Mouse (Mus musculus) retina, postnatal 1 day (tissue): ENCODE measurements at regions not wholly inside any gene's neighbourhood (a gene's known extent, or its start where the extent isn't known, plus 50 kb on each side); places are given as distances from the start of the nearest gene placed in this dataset.

Experiments used
- DNase-seq: peaks from one replicate; pipeline ENCODE4 v3.0.0-alpha.2; 2012

DNA sequence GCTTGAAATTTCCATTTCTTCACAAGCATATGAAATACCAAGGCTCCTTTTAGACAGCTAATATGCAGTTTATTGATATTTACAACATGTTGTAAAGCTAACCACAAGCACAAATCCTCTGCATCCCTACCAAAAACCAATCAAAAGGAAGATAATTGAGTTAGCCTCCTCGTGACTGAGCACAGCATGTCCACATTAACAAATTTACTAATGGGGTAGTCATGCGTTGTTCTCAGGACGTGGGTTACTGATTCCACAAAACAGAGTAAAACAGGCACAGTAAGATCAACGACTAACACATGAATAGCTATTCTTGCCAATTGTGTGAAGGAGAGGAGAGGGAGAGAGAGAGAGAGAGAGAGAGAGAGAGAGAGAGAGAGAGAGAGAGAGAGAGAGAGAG lies 169.3 kb upstream of the Lyplal1 start:
- DNase-seq = peak; percentile 88

DNA sequence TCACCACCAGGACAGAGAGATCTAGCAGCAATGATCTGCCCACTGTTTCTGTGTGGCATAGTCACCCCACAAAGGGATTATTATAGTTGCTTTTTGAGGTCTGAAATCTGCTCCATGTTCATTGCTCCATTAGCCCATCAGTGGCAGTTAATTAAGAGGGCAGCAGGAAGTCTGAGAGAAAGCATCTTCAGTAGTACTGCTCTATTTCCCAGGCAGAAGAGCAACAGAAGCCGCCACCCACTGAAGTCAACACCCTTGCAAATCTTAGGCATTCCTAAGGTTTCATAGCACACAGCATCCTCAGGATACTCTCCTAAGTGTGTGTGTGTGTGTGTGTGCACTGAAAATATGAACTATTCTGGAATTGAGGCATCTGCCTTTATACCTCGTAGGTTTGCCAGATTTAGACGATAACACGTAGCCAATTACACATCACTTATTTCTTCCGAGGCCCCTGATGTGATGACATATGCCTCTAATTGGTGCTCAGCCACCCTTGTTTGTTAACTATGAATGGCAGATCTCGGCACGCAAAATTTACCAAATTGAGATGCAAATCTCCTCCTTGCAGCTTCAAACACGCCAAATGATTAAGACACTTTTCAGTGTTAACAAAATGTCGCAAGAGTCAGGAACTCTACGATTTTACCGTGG lies 161.0 kb upstream of the Lyplal1 start:
- DNase-seq = peak; percentile 90

DNA sequence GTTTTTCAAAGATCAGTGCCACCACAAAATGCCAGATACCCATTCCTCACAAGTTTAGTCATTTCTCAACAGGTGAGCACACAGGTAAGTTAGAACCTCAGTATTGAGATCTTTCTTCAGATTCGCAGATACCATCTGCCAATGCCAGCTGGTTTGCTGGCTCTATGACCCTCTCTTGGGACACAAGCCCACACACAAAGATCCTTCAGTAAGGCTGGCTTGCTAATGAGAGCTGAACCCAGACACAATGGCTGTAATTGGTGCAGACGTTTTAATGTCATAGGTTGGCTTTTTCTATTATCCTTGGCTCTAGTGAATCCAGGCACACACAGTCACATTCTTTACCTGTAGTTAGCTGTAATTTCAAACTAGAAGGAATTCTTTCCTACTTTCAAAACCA lies 154.3 kb upstream of the Lyplal1 start:
- DNase-seq = peak; percentile 87

DNA sequence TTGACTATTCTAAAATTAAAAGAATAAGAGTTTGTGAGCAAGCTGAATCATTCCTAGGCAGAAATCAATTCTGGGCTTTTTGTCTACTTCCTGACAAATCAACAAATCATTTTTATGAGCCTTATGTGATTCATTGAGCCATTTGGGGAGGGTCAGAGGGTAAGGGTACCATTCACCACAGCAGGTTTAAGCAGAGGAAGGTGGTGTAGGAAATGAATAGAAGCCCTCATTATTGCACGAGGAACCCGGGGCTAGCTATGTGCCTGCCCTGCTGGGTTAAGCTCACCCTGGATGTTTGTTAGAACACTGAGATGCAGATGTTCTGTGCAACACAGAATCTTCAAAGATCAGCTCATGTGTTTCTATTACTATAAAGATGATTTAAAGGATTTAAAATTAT lies 150.2 kb upstream of the Lyplal1 start:
- no peak for DNase-seq

DNA sequence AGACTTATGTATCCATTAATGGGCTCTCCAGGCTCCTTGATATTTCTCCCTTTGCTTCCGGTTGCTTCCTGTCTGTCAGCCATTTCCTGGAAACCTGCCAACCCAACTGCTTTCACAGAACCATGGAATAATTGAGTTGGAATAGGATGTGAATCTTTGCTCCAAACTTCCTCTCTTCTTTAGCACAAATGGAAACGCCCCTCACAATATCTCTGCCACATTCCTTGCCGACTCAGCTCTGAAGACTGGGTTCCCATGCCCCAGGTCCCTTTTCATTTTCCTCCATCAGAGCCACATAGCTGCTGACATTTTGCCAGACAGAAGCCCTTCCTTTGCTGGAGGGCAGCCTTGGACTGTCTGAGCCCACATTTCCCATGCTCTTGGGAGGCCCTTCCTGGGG lies 147.5 kb upstream of the Lyplal1 start:
- DNase-seq = peak; percentile 61

DNA sequence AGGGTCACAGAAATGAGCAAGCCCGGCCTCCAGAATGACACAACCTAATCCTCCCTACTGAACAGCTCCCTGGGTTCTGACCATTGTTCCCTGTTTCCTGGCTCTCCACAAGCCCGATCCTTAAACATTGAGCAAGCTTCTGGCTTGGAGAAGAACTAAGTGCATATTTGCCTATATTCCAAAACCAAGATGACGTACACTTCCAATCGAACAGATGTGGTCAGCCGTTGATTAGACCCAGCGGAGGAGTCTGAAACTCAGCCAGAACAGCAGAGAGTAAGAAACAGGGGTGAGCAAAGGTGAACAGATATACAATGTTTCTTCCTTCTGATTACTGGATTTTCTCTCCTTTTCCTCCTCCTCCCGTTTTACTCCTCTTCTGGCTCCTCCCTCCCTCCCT lies 146.8 kb upstream of the Lyplal1 start:
- DNase-seq = no peak

DNA sequence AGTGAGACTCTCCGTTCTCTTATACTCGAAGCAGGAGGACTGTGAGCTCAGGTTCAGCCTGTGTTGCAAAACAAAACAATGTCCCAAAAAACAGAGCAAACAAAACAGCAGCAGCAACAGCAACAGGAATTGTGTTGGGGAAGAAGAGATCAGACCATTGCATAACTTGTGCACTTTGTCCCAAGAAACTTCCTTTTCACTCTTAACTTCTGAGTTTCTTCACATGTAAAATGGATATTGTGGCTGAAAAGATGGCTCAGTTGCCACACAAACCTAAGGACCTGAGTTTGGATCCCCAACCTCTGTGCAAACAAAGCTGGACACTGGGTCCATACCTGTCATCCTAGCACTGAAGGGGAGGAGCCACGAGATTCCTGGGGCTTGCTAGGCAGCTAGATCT lies 146.1 kb upstream of the Lyplal1 start:
- DNase-seq = no peak

DNA sequence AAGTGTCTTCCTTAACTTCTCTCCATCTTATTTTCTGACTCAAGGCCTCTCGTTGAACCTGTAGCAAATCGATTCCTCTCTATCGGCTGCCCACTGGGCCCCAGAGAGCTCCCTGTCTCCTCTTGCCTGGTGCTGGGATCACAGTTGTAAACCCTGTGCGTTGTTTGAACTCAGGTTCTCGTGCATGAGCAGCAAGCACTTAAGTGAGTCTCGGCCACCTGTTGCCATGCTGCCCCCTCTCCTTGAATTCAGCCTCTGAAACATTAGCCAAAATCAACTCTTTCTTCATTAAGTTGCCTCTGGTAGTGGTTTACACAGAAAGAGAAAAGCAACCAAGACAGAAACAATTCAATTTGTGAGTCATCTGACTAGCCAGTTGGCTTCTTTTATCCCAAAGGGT lies 144.9 kb upstream of the Lyplal1 start:
- no peak for DNase-seq

DNA sequence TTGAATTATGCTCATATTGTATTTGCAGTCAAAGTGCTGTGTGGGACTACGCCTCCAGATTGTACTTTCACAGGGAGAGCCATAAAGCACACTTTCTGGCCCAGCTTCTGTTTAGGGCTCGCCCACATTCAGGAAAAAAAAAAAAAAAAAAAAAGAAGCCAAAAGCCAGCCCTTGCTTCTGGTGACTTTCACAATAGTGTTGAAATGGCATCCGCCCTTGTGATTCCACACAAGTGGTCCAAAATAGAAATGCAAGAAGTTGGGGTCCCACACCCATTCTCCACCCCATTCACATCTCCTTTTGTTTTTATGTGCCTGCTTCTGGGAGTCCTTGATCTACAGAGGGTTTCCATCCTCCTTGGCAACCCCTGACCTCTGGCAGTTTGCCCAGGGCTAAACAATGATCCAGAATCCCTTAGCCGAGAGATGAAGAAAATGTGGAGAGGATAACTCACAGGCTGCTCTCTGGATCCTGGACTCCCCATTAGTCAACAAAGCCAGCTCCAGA lies 144.3 kb upstream of the Lyplal1 start:
- DNase-seq = peak; percentile 89

DNA sequence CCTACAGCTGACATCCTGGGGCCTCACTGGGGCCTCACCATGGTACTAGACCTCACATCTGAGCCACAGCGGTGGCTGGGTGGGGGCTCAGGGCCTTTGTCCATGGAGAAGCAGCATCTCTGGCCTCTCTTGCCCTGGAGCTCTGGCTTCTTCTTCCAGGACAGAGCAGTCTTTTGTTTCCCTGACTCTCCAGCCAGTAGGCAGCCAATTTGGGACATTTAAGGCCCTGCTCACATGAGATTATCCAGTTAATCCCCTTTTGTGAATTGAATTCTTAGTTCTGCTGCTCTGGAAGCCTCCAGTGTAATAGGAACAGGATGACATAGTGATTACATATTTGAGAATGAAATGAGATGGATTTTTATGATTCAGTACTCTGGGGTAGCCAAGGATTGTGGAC lies 140.5 kb upstream of the Lyplal1 start:
- DNase-seq = peak; percentile 75

DNA sequence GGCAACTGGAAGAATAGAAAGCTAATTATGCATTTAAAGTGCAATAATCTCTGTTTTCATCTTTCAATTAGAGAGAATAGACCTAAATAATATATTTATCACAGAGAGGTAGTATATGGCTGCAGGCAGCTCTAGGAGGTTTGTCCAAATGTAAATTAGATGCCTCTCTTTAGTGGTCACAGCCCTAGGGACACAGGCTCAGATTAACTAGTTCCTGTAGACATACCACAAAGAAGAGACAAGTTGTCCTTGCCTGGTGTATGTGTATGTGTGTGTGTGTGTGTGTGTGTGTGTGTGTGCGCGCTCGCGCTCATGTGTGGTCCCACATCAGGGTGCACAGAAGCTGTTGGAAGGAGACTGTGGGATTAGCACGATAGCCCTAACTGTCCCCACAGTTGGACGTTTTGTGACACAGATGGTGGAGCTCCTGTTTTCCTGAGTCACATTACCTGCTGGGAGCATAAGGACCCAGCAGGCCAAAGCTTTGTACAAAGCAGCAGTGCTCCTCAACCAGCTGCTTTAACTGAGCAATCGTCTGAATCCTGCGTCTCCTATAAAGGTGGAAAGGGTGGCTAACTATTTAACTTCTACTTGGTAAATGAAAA lies 138.5 kb upstream of the Lyplal1 start:
- no peak for DNase-seq

DNA sequence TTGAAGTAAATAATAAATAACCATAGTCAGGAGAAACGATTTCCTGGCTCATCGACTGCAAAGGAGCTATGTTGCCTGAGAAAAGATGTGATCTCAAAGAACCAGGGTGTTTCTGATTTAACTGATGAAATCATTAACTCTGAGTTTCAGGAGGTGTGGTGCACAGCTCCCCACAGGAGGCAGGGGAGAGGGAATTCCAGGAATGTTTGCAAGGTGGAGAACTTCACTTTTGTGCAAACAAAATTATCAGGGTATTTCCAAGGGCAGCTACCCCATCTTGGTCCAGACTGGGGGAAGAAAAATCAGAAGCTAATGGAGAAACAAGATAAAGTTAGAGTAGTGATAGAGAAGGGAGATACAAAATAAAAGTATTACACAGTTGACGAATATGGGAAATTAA lies 137.4 kb upstream of the Lyplal1 start:
- no peak for DNase-seq

DNA sequence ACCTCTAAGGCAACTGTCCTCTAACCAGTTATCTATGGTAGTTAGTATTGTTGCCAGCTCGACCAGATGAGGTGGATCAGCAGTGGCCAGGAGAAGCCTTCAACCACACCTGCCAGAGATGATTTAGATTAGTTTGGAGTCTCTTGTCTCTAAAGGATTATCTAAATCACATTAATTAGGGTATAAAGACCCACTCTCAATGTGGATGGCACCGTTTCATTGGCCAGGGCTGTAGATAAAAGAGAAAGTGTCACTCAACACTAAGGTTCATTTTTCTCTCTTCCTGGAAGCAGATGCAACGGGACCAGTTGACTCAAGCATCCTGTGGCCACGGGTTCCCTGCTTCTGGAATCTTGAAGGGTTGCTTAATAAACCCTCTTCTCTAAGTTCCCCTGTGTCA lies 135.4 kb upstream of the Lyplal1 start:
- DNase-seq = peak; percentile 52

DNA sequence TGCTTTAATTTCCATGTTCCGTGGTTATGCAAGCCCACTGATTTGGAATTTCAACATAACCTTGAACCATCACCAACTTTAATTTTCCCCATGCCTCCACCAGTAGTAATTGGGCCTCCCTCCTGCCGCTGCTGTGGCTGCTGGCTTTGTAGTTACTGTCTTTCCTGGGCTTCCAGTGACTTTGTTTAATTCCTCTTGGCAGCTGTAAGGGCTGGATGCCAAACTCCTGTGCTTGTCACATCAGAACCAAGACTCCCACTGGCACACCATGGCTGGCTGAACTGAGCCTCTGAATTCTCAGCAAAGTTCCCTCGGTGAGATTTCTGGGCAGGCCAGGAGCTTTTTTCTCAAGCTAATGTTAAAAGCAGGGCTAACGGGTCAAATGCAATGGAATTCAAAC lies 133.2 kb upstream of the Lyplal1 start:
- DNase-seq = peak; percentile 90

DNA sequence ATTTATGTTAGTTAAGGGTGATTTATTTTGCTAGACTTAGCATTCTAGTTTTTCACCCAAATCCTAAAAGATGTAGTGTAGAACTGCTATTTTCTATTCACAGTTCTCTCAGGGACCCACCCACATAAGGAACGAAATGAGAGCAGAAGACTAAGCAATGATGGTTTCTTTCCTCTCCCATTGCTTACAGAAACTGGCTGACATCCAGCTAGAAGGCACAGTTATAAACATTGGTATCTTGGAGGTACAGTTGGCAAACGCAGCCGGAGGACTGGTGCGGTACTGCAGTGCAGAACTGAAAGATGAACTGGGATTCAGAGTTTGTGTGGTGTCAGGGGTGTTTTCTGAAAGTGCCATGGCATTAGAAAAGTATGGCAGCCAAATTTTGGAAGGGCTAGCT lies 132.1 kb upstream of the Lyplal1 start:
- no peak for DNase-seq

DNA sequence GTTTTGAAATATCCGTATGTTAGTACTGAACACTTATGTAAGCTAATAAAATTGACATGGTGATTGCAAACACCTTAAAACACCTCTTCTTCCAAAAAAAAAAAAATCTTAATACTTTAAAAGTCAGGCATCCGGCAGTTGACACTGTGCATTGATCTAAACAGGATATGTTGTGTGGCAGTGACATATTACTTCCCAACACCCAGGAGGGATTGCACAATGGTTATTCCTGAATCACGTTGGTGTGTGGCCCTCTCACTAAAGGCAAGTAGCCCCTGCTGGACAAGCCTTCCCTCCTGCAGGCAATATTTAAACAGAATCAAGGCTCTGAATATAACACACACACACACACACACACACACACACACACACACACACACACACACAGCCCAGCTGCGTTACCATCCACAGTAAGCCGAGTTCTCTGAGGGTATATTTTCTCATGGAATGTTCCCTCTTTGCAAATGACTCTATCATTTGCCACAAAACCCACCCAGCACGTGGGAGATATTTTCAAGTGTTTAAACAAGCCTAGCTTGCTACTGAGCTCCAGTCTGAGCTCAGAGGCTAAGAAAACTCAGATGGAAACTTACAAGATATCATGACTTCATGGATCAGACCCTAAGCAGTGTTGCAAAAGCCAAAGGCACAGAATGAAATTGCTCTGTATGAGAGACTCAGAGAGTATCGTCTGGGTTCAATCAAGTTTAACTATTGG lies 128.8 kb upstream of the Lyplal1 start:
- no peak for DNase-seq

DNA sequence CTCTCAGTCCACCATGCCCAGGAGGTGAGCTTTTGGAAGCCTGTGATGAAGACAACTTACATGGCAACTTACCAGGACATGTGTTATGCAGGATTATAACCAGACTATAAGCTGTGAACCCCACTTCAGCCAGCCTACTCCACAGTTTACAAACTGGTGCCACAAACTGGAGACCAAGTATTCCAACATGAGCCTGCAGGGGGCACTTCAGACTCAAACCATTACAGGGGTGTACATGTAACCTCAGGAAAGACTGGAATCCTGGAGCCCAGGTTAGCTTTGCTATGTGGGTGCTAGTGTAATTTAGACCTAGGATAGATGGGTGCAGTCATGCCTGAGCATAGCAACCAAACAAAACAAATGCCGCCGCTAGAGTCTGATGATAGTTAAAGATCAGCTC lies 124.0 kb upstream of the Lyplal1 start:
- no peak for DNase-seq

DNA sequence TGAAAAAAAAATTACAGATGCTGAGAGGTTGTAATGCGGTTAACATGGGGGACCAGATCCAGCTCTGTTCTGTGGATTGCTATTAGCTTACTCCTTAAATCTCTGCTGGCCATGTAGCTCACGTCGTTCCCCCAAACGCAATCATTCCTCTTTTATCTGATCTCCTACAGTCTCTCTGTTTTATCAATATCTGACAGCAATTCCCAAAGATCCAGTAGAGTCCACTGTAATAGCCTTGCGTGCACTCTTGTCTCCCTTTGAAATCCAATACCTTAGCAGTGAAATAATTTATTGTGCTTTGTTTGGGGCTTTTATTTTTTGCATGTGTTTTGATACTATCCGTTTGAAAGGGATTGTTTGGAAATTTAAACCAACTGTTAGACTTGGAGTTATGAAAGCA lies 120.4 kb upstream of the Lyplal1 start:
- DNase-seq = no peak

DNA sequence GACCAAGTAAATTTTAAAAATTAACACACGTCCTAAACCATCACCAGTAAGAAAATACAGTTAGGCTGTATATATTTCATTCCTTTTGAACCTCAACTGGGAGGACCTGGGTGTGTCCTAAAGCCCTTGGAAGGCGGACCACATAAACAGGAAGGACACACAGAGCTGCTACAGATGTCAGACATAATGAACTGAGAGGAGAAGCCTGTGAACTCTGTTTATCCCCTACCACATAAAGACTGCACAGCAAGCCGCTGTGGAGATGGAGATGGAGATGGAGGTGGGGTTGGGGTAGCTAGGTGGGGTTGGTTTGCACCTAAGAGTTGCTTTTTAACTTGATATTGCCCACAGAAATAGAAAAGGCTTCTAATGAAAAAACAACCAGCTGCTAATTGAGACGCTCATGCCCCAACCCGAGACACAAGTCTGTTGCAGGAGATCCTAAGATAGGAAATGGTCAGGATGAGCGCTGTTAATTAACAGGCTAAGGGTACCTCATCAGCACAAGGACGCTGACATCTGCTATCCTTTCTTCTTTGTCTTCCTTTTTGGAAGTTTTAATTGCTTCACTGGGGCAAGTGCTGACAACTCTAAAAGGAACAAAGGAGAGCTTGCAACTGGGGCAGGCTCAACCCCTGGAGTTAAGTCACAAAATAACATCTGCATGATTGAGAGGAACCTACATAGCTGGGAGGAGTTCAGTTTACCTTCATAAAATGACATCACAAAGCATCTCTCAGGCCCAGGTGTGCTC lies 119.3 kb upstream of the Lyplal1 start:
- DNase-seq = peak; percentile 77

DNA sequence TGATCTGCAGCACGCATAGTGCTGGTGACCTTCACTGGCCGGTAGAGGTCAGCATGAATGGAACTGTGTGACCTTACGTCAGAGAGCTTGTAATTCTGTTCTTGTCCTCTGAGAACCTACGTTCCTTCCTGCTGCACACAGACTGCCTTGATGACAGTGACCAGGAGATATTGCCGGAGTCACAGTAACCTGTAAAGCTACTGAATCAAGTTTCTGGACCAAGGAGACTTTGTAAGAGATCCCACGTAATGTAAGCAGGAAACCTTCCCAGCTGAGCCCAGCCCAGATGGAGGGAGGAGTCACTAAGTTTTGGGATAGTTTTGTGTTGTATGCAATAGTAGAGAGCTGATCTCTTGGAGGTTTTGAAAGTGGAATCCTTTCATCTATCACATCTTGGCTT lies 117.4 kb upstream of the Lyplal1 start:
- no peak for DNase-seq

DNA sequence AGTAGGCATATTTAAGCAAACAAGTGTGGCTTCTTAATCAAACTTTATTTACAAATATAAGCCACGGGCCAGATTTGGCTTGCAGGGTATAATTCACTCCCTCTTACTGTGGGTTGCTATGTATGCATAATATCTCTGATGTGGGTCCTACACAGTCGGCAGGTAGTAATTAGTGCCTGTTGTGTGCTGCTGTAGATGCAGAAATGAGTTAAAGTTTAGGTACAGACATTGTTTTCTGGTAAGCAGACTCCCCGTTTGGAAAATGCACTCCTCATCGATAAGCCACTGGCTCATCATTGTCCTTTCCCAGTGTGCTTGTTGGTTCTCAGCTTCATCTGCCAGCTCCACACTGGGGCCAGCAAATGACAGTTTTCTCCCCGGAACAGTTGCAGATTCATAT lies 113.4 kb upstream of the Lyplal1 start:
- no peak for DNase-seq

DNA sequence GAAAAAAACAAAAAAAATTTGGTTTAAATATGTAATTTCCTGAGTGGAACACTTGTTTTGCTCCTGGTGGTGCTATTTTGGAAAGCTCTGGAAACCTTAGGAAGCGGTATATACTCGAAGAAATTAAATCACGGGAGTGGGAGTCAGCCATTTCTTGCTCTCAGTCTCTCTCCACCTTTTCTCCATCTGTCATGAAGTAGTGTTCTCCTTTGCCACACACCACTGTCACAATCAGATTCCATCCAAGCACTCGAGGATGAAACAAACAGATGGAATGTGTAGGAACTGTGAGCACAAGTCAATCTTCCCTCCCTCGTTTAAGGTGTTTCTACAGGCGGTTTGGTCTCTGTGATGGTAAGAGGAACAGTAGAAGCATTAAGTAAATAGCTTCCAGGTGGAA lies 112.7 kb upstream of the Lyplal1 start:
- DNase-seq = no peak

DNA sequence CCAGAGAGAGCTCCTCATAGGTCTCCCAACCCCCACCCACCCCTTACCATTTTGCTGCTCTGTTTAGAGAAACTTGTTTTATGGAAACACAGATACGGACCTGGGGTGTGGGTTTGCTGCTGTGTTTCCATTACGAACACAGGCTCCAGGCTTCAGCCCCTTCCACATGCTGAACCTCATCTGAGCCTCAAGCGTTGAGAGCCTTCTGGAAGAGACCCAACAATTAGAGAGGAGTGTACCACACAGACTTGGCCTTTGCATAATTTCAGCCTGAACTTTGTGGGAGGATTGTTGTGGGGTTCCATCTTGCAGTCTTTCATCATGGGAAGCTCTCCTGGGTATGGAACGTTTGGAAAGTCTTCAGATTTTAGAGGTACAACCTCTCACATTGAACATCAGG lies 111.3 kb upstream of the Lyplal1 start:
- no peak for DNase-seq

DNA sequence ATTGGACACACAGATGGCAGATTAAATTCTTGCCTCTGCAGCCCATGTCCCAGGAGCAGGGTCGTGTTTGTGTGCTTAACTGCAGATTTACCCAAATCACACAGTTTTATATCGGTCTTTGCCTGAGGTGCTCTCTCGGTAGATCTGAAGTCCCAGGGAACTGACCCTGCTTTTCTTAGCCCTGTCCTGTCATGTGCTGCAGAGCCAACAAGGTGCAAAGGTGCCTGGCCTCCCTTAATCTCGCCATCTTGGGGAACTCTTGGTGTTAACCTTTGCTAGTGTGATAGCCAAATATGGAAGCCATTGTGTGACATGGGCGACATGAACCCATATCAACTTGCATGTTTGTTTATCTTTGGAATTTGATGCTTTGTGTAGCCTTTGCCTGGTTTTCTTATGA lies 107.1 kb upstream of the Lyplal1 start:
- DNase-seq = no peak
